Mouse (Mus musculus) embryonic facial prominence, embryonic 13.5 days (tissue): ENCODE measurements at regions not wholly inside any gene's neighbourhood (a gene's known extent, or its start where the extent isn't known, plus 50 kb on each side); places are given as distances from the start of the nearest gene placed in this dataset.

ENCODE experiments used
- ATAC-seq: fragments of 200-750 bp; cut with Nextera tagmentation; 2 replicates; pipeline ENCODE4 v1.8.0; 2017; ENCODE audit warnings: low read depth; ENCODE audit not compliant: insufficient number of reproducible peaks, insufficient read depth, low FRiP score, low TSS enrichment
- H3K27ac ChIP-seq: fragments of 300-500 bp; sonication (generic); 2 replicates; pipeline ENCODE4 v1.5.1; 2015; ENCODE audit warnings: moderate library complexity, mild to moderate bottlenecking, inconsistent platforms
- H3K27me3 ChIP-seq: fragments of 300-500 bp; sonication (generic); 2 replicates; pipeline ENCODE4 v1.6.1; 2015; ENCODE audit warnings: mild to moderate bottlenecking, inconsistent platforms
- H3K36me3 ChIP-seq: fragments of 300-500 bp; sonication (generic); 2 replicates; pipeline ENCODE4 v1.6.1; 2015; ENCODE audit warnings: mild to moderate bottlenecking, inconsistent platforms
- H3K4me1 ChIP-seq: fragments of 300-500 bp; sonication (generic); 2 replicates; pipeline ENCODE4 v1.6.1; 2015; ENCODE audit warnings: inconsistent platforms
- H3K4me2 ChIP-seq: fragments of 300-500 bp; sonication (generic); 2 replicates; pipeline ENCODE4 v1.6.1; 2015; ENCODE audit warnings: moderate library complexity, mild to moderate bottlenecking, inconsistent platforms
- H3K4me3 ChIP-seq: fragments of 300-500 bp; sonication (generic); 2 replicates; pipeline ENCODE4 v1.5.1; 2015; ENCODE audit warnings: mild to moderate bottlenecking, inconsistent platforms
- H3K9ac ChIP-seq: fragments of 300-500 bp; sonication (generic); 2 replicates; pipeline ENCODE4 v1.6.1; 2015; ENCODE audit warnings: mild to moderate bottlenecking, inconsistent platforms
- H3K9me3 ChIP-seq: fragments of 300-500 bp; sonication (generic); 2 replicates; pipeline ENCODE4 v1.6.1; 2016; ENCODE audit warnings: inconsistent platforms
- WGBS: fragments of 180-500 bp; shearing (Covaris S2); methylation state at CpG from one replicate; pipeline ENCODE4 v1.1.7; 2015; ENCODE audit warnings: mixed read lengths; 5-methylcytosine and 5-hydroxymethylcytosine counted together

GRCm38 (mm10) chr4:62755237-62755900, 195.7 kb downstream of the Rgs3 start:
- H3K4me3 ChIP-seq: no peak overlapping the region
- no peak overlapping the region for H3K9ac ChIP-seq
- H3K4me2 ChIP-seq: peak overlapping the region; percentile 7
- H3K36me3 ChIP-seq: no peaks in the 10 kb centered on the region
- no peaks in the 10 kb centered on the region for H3K27me3 ChIP-seq
- peaks cover 67% of the 10 kb centered on the region for H3K4me1 ChIP-seq
- 22% methylated on average over 5 of the region's 5 CpGs for WGBS
- peak overlapping the region; percentile 80 for H3K27ac ChIP-seq
- ATAC-seq: peak; percentile 85
- H3K9me3 ChIP-seq: no peaks in the 10 kb centered on the region

DNA sequence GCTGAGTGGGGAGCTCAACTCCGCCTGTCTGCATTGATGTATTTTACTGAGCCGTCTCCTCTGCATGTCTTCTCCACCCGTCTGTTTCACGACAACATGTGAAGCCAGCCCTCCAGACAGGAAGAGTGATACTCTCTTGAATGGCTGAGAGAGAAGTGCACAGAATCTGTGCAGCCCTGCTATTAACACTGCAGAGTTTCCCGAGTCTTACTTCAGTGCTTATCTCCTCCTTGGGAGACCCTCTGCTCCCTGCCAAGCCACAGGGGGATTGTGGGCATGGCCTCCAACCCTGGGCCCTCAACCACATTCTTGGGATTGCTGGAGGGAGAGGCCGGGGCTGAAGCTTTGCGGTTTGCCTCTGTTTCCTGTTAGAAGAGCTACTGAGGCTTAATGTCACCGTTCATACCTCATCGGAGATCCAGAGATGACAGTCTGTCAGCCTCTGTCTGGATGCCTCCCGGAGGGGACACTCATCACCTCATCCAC, 197.1 kb downstream of the Rgs3 start:
- peak overlapping the region; percentile 80 for H3K27ac ChIP-seq
- no peak; the same call in 1 of the 2 replicates for ATAC-seq

DNA sequence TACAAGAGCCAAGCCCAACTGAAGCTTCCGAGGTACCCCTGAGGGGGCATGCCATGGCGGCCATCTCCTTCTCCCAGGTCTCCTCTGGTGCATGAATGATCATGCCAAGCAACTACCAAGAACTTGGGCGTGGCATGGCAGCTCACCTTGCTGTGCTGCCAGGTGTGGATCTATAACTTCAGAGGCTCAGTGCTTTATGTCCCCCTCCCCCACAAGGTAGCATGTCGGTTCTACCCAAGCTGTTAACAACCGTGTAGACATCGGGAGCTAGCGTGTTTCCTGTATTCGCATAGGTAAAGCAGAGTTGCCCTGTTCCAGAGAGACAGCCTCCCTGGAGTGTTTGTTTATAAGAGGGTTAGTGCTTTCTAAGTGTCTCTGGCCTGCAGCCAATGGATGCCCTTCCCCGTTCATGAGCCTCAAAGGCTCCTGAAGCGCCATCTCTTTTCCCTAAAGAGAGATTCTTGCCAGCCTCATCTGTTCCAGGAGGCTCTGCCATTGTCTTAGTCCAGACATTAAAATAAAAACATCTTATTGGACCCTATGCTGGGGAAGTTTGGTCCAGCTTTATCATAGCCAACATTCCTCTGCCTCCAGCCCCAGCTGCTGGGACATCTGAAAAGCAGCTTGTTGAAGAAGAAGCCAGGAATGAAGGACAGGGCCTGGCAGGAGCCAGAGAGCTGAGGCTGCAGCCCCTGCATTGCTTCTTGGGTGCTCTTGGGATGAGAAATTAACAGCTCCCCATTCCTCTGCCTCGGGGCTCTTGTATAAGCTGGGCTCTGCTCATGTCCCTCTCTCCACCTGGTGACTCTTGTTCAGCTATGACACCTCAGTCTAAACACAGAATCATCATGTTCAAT, 201.3 kb downstream of the Rgs3 start:
- H3K4me2 ChIP-seq: no peak overlapping the region
- no peak overlapping the region for H3K9ac ChIP-seq
- no peaks in the 10 kb centered on the region for H3K9me3 ChIP-seq
- WGBS: 66% methylated on average over 11 of the region's 11 CpGs
- ATAC-seq: no peak
- no peaks in the 10 kb centered on the region for H3K36me3 ChIP-seq
- H3K4me3 ChIP-seq: no peak overlapping the region
- no peaks in the 10 kb centered on the region for H3K27me3 ChIP-seq
- H3K27ac ChIP-seq: peak overlapping the region; percentile 76
- H3K4me1 ChIP-seq: peaks cover 50% of the 10 kb centered on the region

More for the DNA sequence above, 197.1 kb downstream of the Rgs3 start:
- H3K4me1 ChIP-seq: peaks cover 80% of the 10 kb centered on the region
- H3K4me2 ChIP-seq: 0 out of 2 replicates have a peak overlapping the region, but pooled peaks have one; percentile 9
- H3K36me3 ChIP-seq: no peaks in the 10 kb centered on the region
- no peaks in the 10 kb centered on the region for H3K9me3 ChIP-seq
- H3K4me3 ChIP-seq: no peak overlapping the region
- 10% methylated on average over 10 of the region's 10 CpGs for WGBS
- H3K9ac ChIP-seq: peak overlapping the region; percentile 32; the same call in 1 of the 2 replicates
- H3K27me3 ChIP-seq: no peaks in the 10 kb centered on the region

DNA sequence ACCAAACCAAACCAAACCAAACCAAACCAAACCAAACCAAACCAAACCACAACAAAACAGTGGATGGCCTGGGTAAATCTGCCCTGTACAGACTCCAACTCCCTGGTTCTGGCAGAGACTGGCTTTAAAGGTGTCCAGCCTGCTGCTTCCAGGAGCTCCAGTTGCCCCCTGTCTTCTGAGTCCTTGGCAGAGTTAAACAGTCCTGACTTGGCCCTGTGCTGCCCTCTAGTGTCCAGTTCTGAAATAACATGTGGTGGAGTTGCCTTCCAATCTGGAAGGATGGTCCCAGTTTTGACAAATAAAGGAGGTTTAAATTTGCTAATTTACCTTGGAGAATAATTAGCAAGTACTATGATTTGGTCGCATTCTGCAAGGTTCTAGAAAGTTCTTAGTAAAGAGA, 202.0 kb downstream of the Rgs3 start:
- H3K9ac ChIP-seq: no peak overlapping the region
- peaks cover 43% of the 10 kb centered on the region for H3K4me1 ChIP-seq
- no peak overlapping the region for H3K4me3 ChIP-seq
- H3K27me3 ChIP-seq: no peaks in the 10 kb centered on the region
- WGBS: 2% methylated on average over 1 of the region's 1 CpGs
- H3K9me3 ChIP-seq: no peaks in the 10 kb centered on the region
- no peak for ATAC-seq
- H3K36me3 ChIP-seq: no peaks in the 10 kb centered on the region
- no peak overlapping the region for H3K4me2 ChIP-seq
- peak overlapping the region; percentile 76 for H3K27ac ChIP-seq

- H3K4me1 ChIP-seq: peaks cover 21% of the 10 kb centered on the region
- H3K4me3 ChIP-seq: no peak overlapping the region
- H3K36me3 ChIP-seq: no peaks in the 10 kb centered on the region
- no peaks in the 10 kb centered on the region for H3K27me3 ChIP-seq
- H3K9ac ChIP-seq: no peak overlapping the region
- no peak overlapping the region for H3K27ac ChIP-seq
- no peak overlapping the region for H3K4me2 ChIP-seq
- 12% methylated on average over 5 of the region's 5 CpGs for WGBS
- peak; percentile 60; the same call in 1 of the 2 replicates for ATAC-seq
- no peaks in the 10 kb centered on the region for H3K9me3 ChIP-seq
These were observed 201.4 kb upstream of the Zfp618 start for GRCm38 (mm10) chr4:62763990-62764389.

DNA sequence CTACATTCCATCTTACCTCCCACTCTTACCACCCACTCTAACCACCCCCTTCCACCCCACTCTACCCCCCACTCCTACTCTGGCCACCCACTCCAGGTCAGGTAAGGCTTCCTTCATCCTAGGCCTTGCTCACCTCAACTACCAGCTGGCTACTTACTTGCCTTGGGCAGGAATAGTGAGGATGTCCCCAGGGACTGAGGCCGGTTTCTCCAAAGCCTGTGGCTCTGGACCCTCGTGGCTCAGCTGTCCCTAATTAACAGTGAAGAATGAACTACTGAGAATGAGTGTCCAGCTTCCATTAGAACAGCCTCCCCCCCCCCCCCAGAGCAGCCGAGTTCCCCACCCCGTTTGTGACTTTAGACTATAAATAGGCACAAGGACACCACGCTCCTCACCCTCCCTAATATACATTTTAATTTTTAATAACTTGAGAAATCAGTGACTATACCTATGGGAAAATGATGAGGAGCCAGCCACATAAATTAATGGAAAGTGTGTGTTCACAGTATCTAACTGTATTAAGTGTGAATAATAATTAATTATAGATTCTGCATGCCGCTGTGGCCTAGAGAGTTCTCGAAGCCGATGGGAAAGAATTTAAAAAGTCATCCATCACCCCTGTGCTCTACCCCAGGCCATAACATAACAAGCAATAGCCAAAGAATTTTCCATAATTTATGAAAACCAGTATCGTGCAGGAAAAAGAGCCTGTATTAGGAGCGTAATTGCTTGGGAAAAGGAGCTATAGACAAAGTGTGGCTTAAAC, 195.7 kb upstream of the Zfp618 start:
- Histone ChIP-seq H3K27me3 (no peaks in the 10 kb centered on the region), H3K4me1 (0 out of 2 replicates have a peak, but pooled peaks cover 2% of the 10 kb centered on the region), H3K4me2 (no peak overlapping the region), H3K36me3 (no peaks in the 10 kb centered on the region), H3K27ac (no peak overlapping the region), H3K9ac (no peak overlapping the region), H3K4me3 (no peak overlapping the region), H3K9me3 (no peaks in the 10 kb centered on the region)
- 60% methylated on average over 10 of the region's 10 CpGs for WGBS
- no peak for ATAC-seq

- Histone ChIP-seq H3K4me3 (no peak overlapping the region), H3K9me3 (no peaks in the 10 kb centered on the region), H3K9ac (no peak overlapping the region), H3K4me1 (0 out of 2 replicates have a peak, but pooled peaks cover 2% of the 10 kb centered on the region), H3K36me3 (no peaks in the 10 kb centered on the region), H3K27me3 (peaks cover 5% of the 10 kb centered on the region; the same call in 1 of the 2 replicates), H3K4me2 (no peak overlapping the region), H3K27ac (no peak overlapping the region)
- no peak for ATAC-seq
- WGBS: 84% methylated on average over 10 of the region's 10 CpGs
These were observed 190.3 kb upstream of the Zfp618 start for GRCm38 (mm10) chr4:62775005-62775609.

DNA sequence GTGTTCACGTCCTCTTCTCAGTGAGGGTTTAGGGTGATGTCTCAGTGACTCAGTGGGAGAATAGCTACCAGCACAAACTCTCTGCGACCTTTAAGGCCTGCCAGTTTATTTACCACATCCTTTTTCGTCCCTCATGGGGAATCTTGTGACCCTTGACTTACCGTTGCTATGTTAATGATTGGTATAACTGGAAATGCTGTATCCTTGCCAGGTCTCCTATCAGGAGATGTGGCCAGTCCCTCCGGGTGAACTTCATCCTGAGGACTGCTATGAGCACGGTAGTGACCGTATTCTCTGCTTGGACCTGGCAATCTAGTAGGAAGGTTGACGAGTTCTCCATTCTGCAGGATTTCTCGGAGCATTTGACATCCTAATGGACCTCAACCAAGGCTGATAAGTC, 188.5 kb upstream of the Zfp618 start:
- H3K4me1 ChIP-seq: peaks cover 10% of the 10 kb centered on the region; the same call in 1 of the 2 replicates
- no peaks in the 10 kb centered on the region for H3K9me3 ChIP-seq
- H3K9ac ChIP-seq: no peak overlapping the region
- no peak overlapping the region for H3K4me3 ChIP-seq
- ATAC-seq: no peak
- H3K36me3 ChIP-seq: no peaks in the 10 kb centered on the region
- WGBS: 91% methylated on average over 9 of the region's 9 CpGs
- H3K4me2 ChIP-seq: no peak overlapping the region
- H3K27me3 ChIP-seq: peaks cover 10% of the 10 kb centered on the region; the same call in 1 of the 2 replicates
- no peak overlapping the region for H3K27ac ChIP-seq

DNA sequence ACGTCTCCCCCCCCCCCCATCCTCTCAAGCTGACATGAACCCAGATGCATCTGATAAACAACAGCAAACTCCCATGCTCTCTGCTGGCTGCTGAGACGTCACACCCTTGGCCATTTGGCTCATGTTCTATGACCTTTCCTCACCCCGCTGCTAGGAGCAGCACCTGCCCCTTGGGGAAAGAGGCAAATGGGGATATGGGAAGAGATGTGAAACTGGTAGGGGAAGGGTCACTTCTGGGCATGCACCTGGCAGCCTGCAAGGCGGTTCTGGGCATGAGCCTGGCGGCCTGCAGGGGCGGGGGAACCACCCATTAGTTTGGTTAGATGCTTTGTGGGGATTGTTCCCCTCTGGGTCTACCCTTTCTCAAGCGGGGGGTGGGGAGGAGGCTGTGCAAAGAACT, 187.9 kb upstream of the Zfp618 start:
- no peak overlapping the region for H3K9ac ChIP-seq
- 63% methylated on average over 7 of the region's 7 CpGs for WGBS
- no peak overlapping the region for H3K4me3 ChIP-seq
- no peaks in the 10 kb centered on the region for H3K36me3 ChIP-seq
- no peaks in the 10 kb centered on the region for H3K9me3 ChIP-seq
- no peak overlapping the region for H3K4me2 ChIP-seq
- no peak for ATAC-seq
- no peak overlapping the region for H3K27ac ChIP-seq
- peaks cover 15% of the 10 kb centered on the region; the same call in 1 of the 2 replicates for H3K27me3 ChIP-seq
- H3K4me1 ChIP-seq: peaks cover 10% of the 10 kb centered on the region; the same call in 1 of the 2 replicates

DNA sequence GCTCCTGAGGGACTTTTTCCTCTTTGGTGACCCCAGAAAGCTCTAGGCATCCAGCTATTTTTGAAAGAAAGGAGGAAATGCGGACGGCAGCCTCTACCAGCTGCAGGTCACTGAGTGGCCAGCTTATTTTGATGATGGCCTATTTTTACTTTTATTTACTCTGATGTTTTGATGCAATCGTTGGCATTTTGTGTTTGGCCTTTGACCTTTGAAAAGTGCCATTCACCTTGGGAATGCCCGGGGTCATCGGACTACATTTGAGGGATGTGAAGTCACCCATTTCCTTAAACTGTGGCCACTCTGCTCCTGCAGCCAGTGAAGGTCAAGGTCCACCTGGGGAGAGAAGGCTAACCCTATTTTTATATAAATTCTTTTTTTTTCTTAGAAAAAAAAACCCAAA, 186.8 kb upstream of the Zfp618 start:
- Histone ChIP-seq H3K36me3 (no peaks in the 10 kb centered on the region), H3K4me1 (peaks cover 8% of the 10 kb centered on the region; the same call in 1 of the 2 replicates), H3K27me3 (peaks cover 18% of the 10 kb centered on the region; the same call in 1 of the 2 replicates), H3K27ac (no peak overlapping the region), H3K4me2 (no peak overlapping the region), H3K9ac (no peak overlapping the region), H3K9me3 (no peaks in the 10 kb centered on the region), H3K4me3 (no peak overlapping the region)
- WGBS: 77% methylated on average over 5 of the region's 5 CpGs
- no peak for ATAC-seq

DNA sequence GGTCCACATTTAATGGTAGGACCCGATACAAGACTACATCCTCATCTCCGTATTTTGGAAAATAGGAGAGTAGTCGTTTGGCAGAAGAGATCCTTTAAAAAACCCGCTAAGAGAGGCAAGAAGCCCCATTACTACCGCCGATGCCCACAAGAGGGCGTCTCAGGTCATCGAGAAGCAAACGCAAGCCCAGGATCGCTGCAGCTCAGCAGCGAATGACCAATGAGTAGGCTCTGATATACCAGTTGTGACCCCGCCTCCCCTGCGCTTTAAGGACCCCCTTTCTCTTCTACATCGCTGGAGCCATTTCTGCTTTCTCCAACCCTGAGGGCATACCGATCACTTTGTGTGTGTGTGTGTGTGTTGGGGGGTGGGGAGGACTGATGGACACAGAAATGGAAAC, 185.0 kb upstream of the Zfp618 start:
- 2% methylated on average over 15 of the region's 15 CpGs for WGBS
- peaks cover 18% of the 10 kb centered on the region; the same call in 1 of the 2 replicates for H3K27me3 ChIP-seq
- H3K9ac ChIP-seq: no peak overlapping the region; the same call in 1 of the 2 replicates
- peak overlapping the region; percentile 36 for H3K4me3 ChIP-seq
- no peaks in the 10 kb centered on the region for H3K36me3 ChIP-seq
- no peak overlapping the region for H3K27ac ChIP-seq
- peak; percentile 73 for ATAC-seq
- peaks cover 8% of the 10 kb centered on the region; the same call in 1 of the 2 replicates for H3K4me1 ChIP-seq
- H3K9me3 ChIP-seq: no peaks in the 10 kb centered on the region
- peak overlapping the region; percentile 55 for H3K4me2 ChIP-seq
